Mouse (Mus musculus) CH12.LX (cell line): ENCODE measurements around the gene Rprml.

Source experiments
- MAZ ChIP-seq: IDR thresholded peaks from 2 replicates; pipeline ENCODE4 v1.6.1; 2012; ENCODE audit warnings: low read depth, mild to moderate bottlenecking, inconsistent platforms, low read length, improper control_type of control experiment, moderate library complexity
- POLR2A ChIP-seq: IDR thresholded peaks from 2 replicates; pipeline ENCODE4 v1.6.1; 2011; ENCODE audit warnings: low read depth, mild to moderate bottlenecking, improper control_type of control experiment, low read length
- POLR2AphosphoS2 ChIP-seq: IDR thresholded peaks from 2 replicates; pipeline ENCODE4 v1.6.1; 2011; ENCODE audit warnings: low read depth, low read length, improper control_type of control experiment

DNA sequence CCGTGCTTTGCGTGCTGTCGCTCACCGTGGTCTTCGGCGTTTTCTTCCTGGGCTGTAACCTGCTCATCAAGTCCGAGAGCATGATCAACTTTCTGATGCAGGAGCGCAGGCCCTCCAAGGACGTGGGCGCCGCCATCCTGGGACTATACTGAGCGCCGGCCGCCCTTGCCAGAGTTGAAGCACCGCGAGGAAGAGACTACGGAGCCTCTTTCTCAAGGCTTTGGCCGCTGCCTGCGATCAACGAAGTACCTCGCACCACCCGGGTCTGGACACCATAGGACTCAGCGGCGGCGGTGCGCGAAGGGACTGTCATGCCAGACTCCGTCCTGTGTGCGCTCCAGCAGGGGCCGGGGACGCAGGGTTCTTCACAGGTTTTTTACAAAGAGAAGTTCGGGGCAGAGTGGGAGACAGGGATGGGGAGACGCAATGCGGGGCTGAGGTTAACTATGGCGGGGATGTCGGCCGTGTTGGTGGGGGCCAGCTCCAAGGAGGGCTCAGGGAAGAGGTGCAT lies 668 bp downstream of the Rprml start:
- TF ChIP-seq POLR2AphosphoS2 (no peak), MAZ (no peak), POLR2A (no peak)
